Mouse (Mus musculus): ENCODE results near the gene Nek8. TPM values are rescaled to one million over a fixed set of nuclear protein-coding genes. Genes with fewer than 3 reads are reported as not detected.
"Not testable (repeated sequence)": the region's sequence is repeated elsewhere in the genome, so short reads cannot be mapped to it uniquely, and the experiment has no call there.

The Nek8 gene
- polyA plus RNA-seq, 1 experiment: 7.1 TPM

- no peak for DNase-seq (ENCODE audit: extremely low spot score in 1 of 2, low spot score in 1 of 2)
These were observed 29.6 kb downstream of the Nek8 start for GRCm38 (mm10) chr11:78146707-78147543.

GRCm38 (mm10) chr11:78146168-78146567, 30.3 kb downstream of the Nek8 start:
- DNase-seq (ENCODE audit: extremely low spot score in 1 of 2, low spot score in 1 of 2): no peak

- DNase-seq (ENCODE audit: extremely low spot score in 1 of 2, low spot score in 1 of 2): no peak
These were observed 33.0 kb downstream of the Nek8 start for GRCm38 (mm10) chr11:78143520-78143919.

GRCm38 (mm10) chr11:78140665-78141064, 35.8 kb downstream of the Nek8 start:
- DNase-seq (ENCODE audit: extremely low spot score in 1 of 2, low spot score in 1 of 2): no peak

GRCm38 (mm10) chr11:78138023-78138422, 38.5 kb downstream of the Nek8 start:
- no peak for DNase-seq (ENCODE audit: extremely low spot score in 1 of 2, low spot score in 1 of 2)

GRCm38 (mm10) chr11:78137584-78137983, 38.9 kb downstream of the Nek8 start:
- no peak for DNase-seq (ENCODE audit: extremely low spot score in 1 of 2, low spot score in 1 of 2)

GRCm38 (mm10) chr11:78136132-78136531, 40.3 kb downstream of the Nek8 start:
- no peak for DNase-seq (ENCODE audit: extremely low spot score in 1 of 2, low spot score in 1 of 2)

- DNase-seq (ENCODE audit: extremely low spot score in 1 of 2, low spot score in 1 of 2): not testable (repeated sequence)
These were observed 41.2 kb downstream of the Nek8 start for GRCm38 (mm10) chr11:78135314-78135713.

GRCm38 (mm10) chr11:78134344-78134743, 42.1 kb downstream of the Nek8 start:
- no peak for DNase-seq (ENCODE audit: extremely low spot score in 1 of 2, low spot score in 1 of 2)

- no peak for DNase-seq (ENCODE audit: extremely low spot score in 1 of 2, low spot score in 1 of 2)
These were observed 42.6 kb downstream of the Nek8 start for GRCm38 (mm10) chr11:78133915-78134314.

GRCm38 (mm10) chr11:78129458-78129857, 47.0 kb downstream of the Nek8 start:
- DNase-seq (ENCODE audit: extremely low spot score in 1 of 2, low spot score in 1 of 2): no peak

- DNase-seq (ENCODE audit: extremely low spot score in 1 of 2, low spot score in 1 of 2): no peak
These were observed 49.7 kb downstream of the Nek8 start for GRCm38 (mm10) chr11:78126739-78127138.

- DNase-seq (ENCODE audit: extremely low spot score in 1 of 2, low spot score in 1 of 2): no peak
These were observed 50.8 kb downstream of the Nek8 start for GRCm38 (mm10) chr11:78125691-78126090.

- DNase-seq (ENCODE audit: extremely low spot score in 1 of 2, low spot score in 1 of 2): no peak
These were observed 52.7 kb downstream of the Nek8 start for GRCm38 (mm10) chr11:78123782-78124181.

- DNase-seq (ENCODE audit: extremely low spot score in 1 of 2, low spot score in 1 of 2): no peak
These were observed 53.7 kb downstream of the Nek8 start for GRCm38 (mm10) chr11:78122815-78123214.

- DNase-seq (ENCODE audit: extremely low spot score in 1 of 2, low spot score in 1 of 2): no peak
These were observed 55.3 kb downstream of the Nek8 start for GRCm38 (mm10) chr11:78121176-78121575.

- DNase-seq (ENCODE audit: extremely low spot score in 1 of 2, low spot score in 1 of 2): no peak
These were observed 56.6 kb downstream of the Nek8 start for GRCm38 (mm10) chr11:78119898-78120297.

GRCm38 (mm10) chr11:78118467-78118866, 58.0 kb downstream of the Nek8 start:
- no peak for DNase-seq (ENCODE audit: extremely low spot score in 1 of 2, low spot score in 1 of 2)

GRCm38 (mm10) chr11:78116146-78116410, 60.4 kb downstream of the Nek8 start:
- DNase-seq (ENCODE audit: extremely low spot score in 1 of 2, low spot score in 1 of 2): no peak
